Mouse (Mus musculus) monocyte, adult 5-6 weeks (primary cell): ENCODE results near the gene Gm13128. TPM values are rescaled to one million over a fixed set of nuclear protein-coding genes. Genes with fewer than 3 reads are reported as not detected.
"Not testable (repeated sequence)": the region's sequence is repeated elsewhere in the genome, so short reads cannot be mapped to it uniquely, and the experiment has no call there.

Source experiments
- ATAC-seq: fragments of 153-309, 156-312 bp; replicated peaks from 2 replicates; pipeline ENCODE4 v1.8.0; 2017; ENCODE audit warnings: mild to moderate bottlenecking; ENCODE audit not compliant: low TSS enrichment, insufficient number of reproducible peaks, severe bottlenecking, poor library complexity, low FRiP score
- total RNA-seq: library from RNA; stranded (forward); fragments of 200-1000, 200-491, 200-594 nt; gene quantifications from 3 replicates; pipeline ENCODE4 v1.2.3, GENCODE M21; 2017

Gene Gm13128
- total RNA-seq, result not detected in 3 replicates

DNA sequence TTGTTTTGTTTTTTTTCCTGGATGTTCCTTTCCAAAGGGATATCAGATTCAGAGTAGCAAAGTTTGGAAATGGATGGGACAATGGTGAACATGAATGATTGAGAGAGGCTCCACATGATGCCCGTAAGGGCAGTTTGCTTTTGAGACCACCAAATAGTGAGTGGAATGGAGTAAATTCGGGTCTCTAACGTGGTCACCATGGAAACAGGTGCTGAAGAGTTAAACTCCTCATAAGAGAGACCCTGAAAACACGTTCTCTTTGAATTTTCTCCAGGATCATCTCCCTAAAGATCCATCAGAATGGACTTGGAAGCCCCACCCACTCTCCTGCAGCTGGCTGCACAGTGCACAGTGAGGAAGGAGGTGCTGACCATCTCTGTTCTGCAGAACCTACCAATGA, at the start of gene Gm13128:
Gene Gm13128 (plus strand): TSS at position 301 of the 400 bp plus-strand sequence.
- not testable (repeated sequence) for ATAC-seq

GRCm38 (mm10) chr4:144280388-144280787, 49.7 kb upstream of the Gm13128 start, which contains the start of gene Pramel5:
Gene Pramel5 (minus strand): TSS chr4:144280488.
- ATAC-seq, result not testable (repeated sequence)

DNA sequence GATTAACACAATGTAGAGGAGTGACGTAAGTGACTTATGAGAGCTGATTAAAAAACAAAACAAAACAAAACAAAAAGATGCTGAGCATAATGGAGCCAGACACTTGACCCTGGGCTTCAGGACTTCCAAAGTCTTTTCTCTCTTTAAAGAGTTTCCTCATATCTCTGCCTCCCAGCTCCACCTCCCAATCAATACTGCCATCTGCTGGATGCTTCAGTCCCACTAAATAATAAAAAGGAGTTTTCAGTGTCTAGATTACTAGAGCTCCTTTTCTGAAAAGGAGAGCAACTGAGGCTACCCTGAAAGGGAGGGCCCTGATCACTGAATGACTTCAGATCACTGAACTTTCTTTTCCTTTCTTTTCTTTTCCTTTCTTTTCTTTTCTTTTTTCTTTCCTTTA, 30.6 kb upstream of the Gm13128 start:
- not testable (repeated sequence) for ATAC-seq

DNA sequence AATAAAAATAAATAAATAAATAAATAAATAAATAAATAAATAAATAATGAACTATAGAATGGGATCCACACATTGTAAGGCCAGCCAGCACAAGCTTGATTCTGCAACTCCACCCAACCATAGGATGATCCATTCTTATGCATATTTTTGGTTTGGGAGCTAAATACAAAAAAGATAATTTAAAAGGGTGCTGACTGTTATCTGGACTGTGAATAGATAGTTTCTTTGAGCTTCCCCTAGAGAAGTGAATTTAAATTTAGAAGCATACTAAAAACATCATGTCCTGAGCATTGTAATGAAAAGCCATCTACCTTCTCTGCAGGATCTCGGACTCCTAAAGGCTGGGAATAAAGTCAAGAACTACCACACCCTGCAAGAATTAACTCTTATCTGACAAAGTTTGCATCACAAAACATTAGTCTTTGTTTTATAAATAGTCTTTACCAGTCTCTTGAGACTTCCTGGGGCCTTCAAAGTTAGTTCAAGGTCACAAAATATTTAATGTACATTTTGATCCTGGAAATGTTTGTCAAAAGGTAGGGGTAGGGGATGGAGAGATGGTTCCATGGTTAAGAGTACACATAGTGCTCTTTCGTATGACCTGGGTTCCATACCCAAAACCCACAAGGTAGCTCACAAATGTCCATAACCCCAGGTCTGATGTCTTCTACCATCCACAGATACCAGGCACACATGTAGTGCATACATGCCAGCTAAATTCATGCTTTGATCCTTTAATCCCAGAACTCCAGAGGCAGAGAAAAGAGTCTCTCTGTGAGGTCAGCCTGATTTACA, 17.2 kb upstream of the Gm13128 start:
- not testable (repeated sequence) for ATAC-seq

GRCm38 (mm10) chr4:144335856-144336255, 5.8 kb downstream of the Gm13128 start:
- ATAC-seq, result not testable (repeated sequence)

DNA sequence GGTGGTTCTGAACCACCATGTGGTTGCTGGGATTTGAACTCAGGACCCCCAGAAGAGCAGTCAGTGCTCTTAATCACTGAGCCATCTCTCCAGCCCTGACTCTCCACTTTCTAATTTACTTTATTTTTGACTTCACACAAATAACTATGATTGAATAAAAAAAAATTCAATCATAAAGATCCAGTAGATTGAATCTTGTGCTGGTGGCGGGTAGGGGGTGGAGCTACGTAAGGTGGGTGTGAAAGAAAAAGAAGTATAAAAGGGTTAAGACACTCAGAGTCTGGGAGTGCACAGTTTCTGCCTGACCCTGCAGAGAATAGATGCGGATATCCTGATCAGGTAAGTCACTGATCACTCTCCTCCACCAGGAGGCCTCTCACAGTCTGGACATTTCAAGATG, 27.6 kb downstream of the Gm13128 start, which contains the start of gene Gm13119:
Gene Gm13119 (plus strand): TSS at position 301 of the 400 bp plus-strand sequence.
- ATAC-seq, result not testable (repeated sequence)

DNA sequence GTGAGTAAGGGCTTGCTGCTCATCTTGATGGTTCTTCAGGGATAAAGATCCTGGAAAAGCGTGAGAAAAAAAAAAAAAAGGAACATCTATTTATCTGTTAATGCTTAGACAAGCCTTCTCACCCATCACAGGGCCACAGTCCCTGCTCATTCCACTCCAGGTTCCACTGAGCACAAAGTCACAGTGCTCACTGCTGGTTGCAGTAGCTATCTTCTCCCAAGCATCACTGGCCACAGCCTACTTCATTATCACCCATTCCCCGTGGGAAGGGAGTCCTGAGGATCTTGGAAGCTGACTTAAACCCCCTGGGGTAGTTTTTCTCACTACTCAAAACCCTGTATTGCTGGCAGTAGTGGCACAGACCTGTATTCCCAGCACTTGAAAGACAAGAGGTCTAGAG, 47.9 kb downstream of the Gm13128 start, which contains the start of gene Pramef20:
Gene Pramef20 (minus strand): TSS at position 23 of the 400 bp plus-strand sequence.
- ATAC-seq, result no peak

Other genes starting within 250 kb of the Gm13128 start
- gene Gm13102, start 223.8 kb upstream of the Gm13128 start, total RNA-seq, result not detected in 3 replicates
- not detected in 3 replicates for gene Oog3, start 167.6 kb upstream of the Gm13128 start, total RNA-seq
- gene Oog2, start 139.5 kb upstream of the Gm13128 start, total RNA-seq, result not detected in 3 replicates
- not detected in 3 replicates for gene C87977, start 116.9 kb upstream of the Gm13128 start, total RNA-seq
- not detected in 3 replicates for gene Pramel5, start 49.8 kb upstream of the Gm13128 start, total RNA-seq
- gene Gm13119, start 27.7 kb downstream of the Gm13128 start, total RNA-seq, result not detected in 3 replicates
- gene Pramef20, start 47.7 kb downstream of the Gm13128 start, total RNA-seq, result not detected in 3 replicates
- gene Pramef12, start 78.2 kb downstream of the Gm13128 start, total RNA-seq, result not detected in 3 replicates
- not detected in 3 replicates for gene 1700012P22Rik, start 108.5 kb downstream of the Gm13128 start, total RNA-seq
- not detected in 3 replicates for gene Gm9944, start 123.1 kb downstream of the Gm13128 start, total RNA-seq
- gene Aadacl3, start 133.5 kb downstream of the Gm13128 start, total RNA-seq, result not detected in 3 replicates
- not detected in 3 replicates for gene 9430007A20Rik, start 189.6 kb downstream of the Gm13128 start, total RNA-seq
- gene Gm13124, start 234.9 kb downstream of the Gm13128 start, total RNA-seq, result not detected in 3 replicates